Mouse (Mus musculus) embryonic facial prominence, embryonic 10.5 days (tissue): ENCODE measurements around the gene Cadm1. TPM values are rescaled to one million over a fixed set of nuclear protein-coding genes. Genes with fewer than 3 reads are reported as not detected.

Experiments used
- DNase-seq: peaks from one replicate; pipeline ENCODE4 v3.0.0-alpha.2; 2017; ENCODE audit warnings: low spot score
- H3K27ac ChIP-seq: fragments of 300-500 bp; sonication (generic); replicated peaks from 2 replicates; pipeline ENCODE4 v1.5.1; 2016; ENCODE audit warnings: mild to moderate bottlenecking
- H3K27me3 ChIP-seq: fragments of 300-500 bp; sonication (generic); replicated peaks from 2 replicates; pipeline ENCODE4 v1.6.1; 2016; ENCODE audit warnings: low read depth, mild to moderate bottlenecking; ENCODE audit not compliant: poor library complexity, severe bottlenecking
- H3K36me3 ChIP-seq: fragments of 300-500 bp; sonication (generic); replicated peaks from 2 replicates; pipeline ENCODE4 v1.6.1; 2016; ENCODE audit warnings: mild to moderate bottlenecking, moderate library complexity
- H3K4me1 ChIP-seq: fragments of 300-500 bp; sonication (generic); 2 replicates; pipeline ENCODE4 v1.6.1; 2016
- H3K4me3 ChIP-seq: fragments of 300-500 bp; sonication (generic); 2 replicates; pipeline ENCODE4 v1.5.1; 2016; ENCODE audit warnings: mild to moderate bottlenecking, moderate library complexity
- H3K9me3 ChIP-seq: fragments of 300-500 bp; sonication (generic); 2 replicates; pipeline ENCODE4 v1.6.1; 2016; ENCODE audit warnings: mild to moderate bottlenecking
- WGBS: fragments of 180-500 bp; shearing (Covaris S2); methylation state at CpG from one replicate; pipeline ENCODE4 v1.1.7; 2016; 5-methylcytosine and 5-hydroxymethylcytosine counted together
- polyA plus RNA-seq: library from polyadenylated mRNA; unstranded; fragments of >200 nt; fragmentation: Nextera tagmentation; extraction: Ambion mirVana; gene quantifications from 2 replicates; pipeline ENCODE4 v1.2.1, GENCODE M21; 2016

Cadm1 gene
- polyA plus RNA-seq, 1 experiment from 2014 or later = 120 TPM

GRCm38 (mm10) chr9:47703026-47703876 lies 173.3 kb downstream of the Cadm1 start:
- H3K36me3 ChIP-seq = peaks cover 7% of the 10 kb centered on the region; the same call in 1 of the 2 replicates
- H3K9me3 ChIP-seq = no peaks in the 10 kb centered on the region
- H3K4me3 ChIP-seq = no peak overlapping the region
- H3K4me1 ChIP-seq = peaks cover 9% of the 10 kb centered on the region
- DNase-seq = no peak
- no peaks in the 10 kb centered on the region for H3K27me3 ChIP-seq
- WGBS = 88% methylated on average over 19 of the region's 19 CpGs
- no peak overlapping the region for H3K27ac ChIP-seq

- peaks cover 10% of the 10 kb centered on the region; the same call in 1 of the 2 replicates for H3K36me3 ChIP-seq
- WGBS = 92% methylated on average over 9 of the region's 9 CpGs
- no peaks in the 10 kb centered on the region for H3K9me3 ChIP-seq
- no peak overlapping the region for H3K27ac ChIP-seq
- no peak for DNase-seq
- no peak overlapping the region for H3K4me3 ChIP-seq
- peaks cover 12% of the 10 kb centered on the region for H3K4me1 ChIP-seq
- no peaks in the 10 kb centered on the region for H3K27me3 ChIP-seq
Observed at GRCm38 (mm10) chr9:47706341-47706740, 176.4 kb downstream of the Cadm1 start.

- Histone ChIP-seq H3K27ac (no peak overlapping the region), H3K9me3 (no peaks in the 10 kb centered on the region), H3K4me1 (peaks cover 12% of the 10 kb centered on the region), H3K36me3 (peaks cover 10% of the 10 kb centered on the region; the same call in 1 of the 2 replicates), H3K27me3 (no peaks in the 10 kb centered on the region), H3K4me3 (no peak overlapping the region)
- DNase-seq = no peak
- 84% methylated on average over 6 of the region's 6 CpGs for WGBS
Observed at GRCm38 (mm10) chr9:47707326-47707725, 177.4 kb downstream of the Cadm1 start.

GRCm38 (mm10) chr9:47708299-47708698 lies 178.3 kb downstream of the Cadm1 start:
- Histone ChIP-seq H3K27ac (no peak overlapping the region), H3K27me3 (no peaks in the 10 kb centered on the region), H3K4me3 (no peak overlapping the region), H3K9me3 (no peaks in the 10 kb centered on the region), H3K4me1 (peaks cover 12% of the 10 kb centered on the region), H3K36me3 (peaks cover 6% of the 10 kb centered on the region; the same call in 1 of the 2 replicates)
- 23% methylated on average over 10 of the region's 10 CpGs for WGBS
- peak; percentile 81 for DNase-seq

GRCm38 (mm10) chr9:47710946-47711345 lies 181.0 kb downstream of the Cadm1 start:
- no peak for DNase-seq
- peaks cover 17% of the 10 kb centered on the region for H3K4me1 ChIP-seq
- H3K9me3 ChIP-seq = no peaks in the 10 kb centered on the region
- no peak overlapping the region for H3K27ac ChIP-seq
- 0 out of 2 replicates have a peak, but pooled peaks cover 3% of the 10 kb centered on the region for H3K36me3 ChIP-seq
- H3K27me3 ChIP-seq = no peaks in the 10 kb centered on the region
- WGBS = 89% methylated on average over 8 of the region's 8 CpGs
- H3K4me3 ChIP-seq = no peak overlapping the region

GRCm38 (mm10) chr9:47714541-47714940 lies 184.6 kb downstream of the Cadm1 start:
- 60% methylated on average over 2 of the region's 2 CpGs for WGBS
- H3K27me3 ChIP-seq = no peaks in the 10 kb centered on the region
- H3K9me3 ChIP-seq = no peaks in the 10 kb centered on the region
- no peak overlapping the region for H3K4me3 ChIP-seq
- DNase-seq = no peak
- H3K27ac ChIP-seq = no peak overlapping the region
- 0 out of 2 replicates have a peak, but pooled peaks cover 3% of the 10 kb centered on the region for H3K36me3 ChIP-seq
- peaks cover 13% of the 10 kb centered on the region for H3K4me1 ChIP-seq

- Histone ChIP-seq H3K27ac (no peak overlapping the region), H3K4me1 (peaks cover 13% of the 10 kb centered on the region), H3K4me3 (no peak overlapping the region), H3K9me3 (no peaks in the 10 kb centered on the region), H3K27me3 (no peaks in the 10 kb centered on the region), H3K36me3 (0 out of 2 replicates have a peak, but pooled peaks cover under 1% of the 10 kb centered on the region)
- WGBS = 89% methylated on average over 3 of the region's 3 CpGs
- no peak for DNase-seq
Observed at GRCm38 (mm10) chr9:47715415-47715814, 185.4 kb downstream of the Cadm1 start.

- H3K27me3 ChIP-seq = no peaks in the 10 kb centered on the region
- H3K27ac ChIP-seq = no peak overlapping the region
- H3K4me3 ChIP-seq = no peak overlapping the region
- 90% methylated on average over 16 of the region's 16 CpGs for WGBS
- H3K9me3 ChIP-seq = no peaks in the 10 kb centered on the region
- peaks cover 16% of the 10 kb centered on the region for H3K4me1 ChIP-seq
- DNase-seq = no peak
- no peaks in the 10 kb centered on the region for H3K36me3 ChIP-seq
Observed at GRCm38 (mm10) chr9:47716883-47717282, 186.9 kb downstream of the Cadm1 start.

- DNase-seq = no peak
- 66% methylated on average over 3 of the region's 3 CpGs for WGBS
- Histone ChIP-seq H3K36me3 (no peaks in the 10 kb centered on the region), H3K9me3 (no peaks in the 10 kb centered on the region), H3K4me3 (no peak overlapping the region), H3K27me3 (no peaks in the 10 kb centered on the region), H3K4me1 (peaks cover 25% of the 10 kb centered on the region), H3K27ac (no peak overlapping the region)
Observed at GRCm38 (mm10) chr9:47727611-47728010, 197.6 kb downstream of the Cadm1 start.

- 60% methylated on average over 5 of the region's 5 CpGs for WGBS
- no peak for DNase-seq
- no peaks in the 10 kb centered on the region for H3K9me3 ChIP-seq
- H3K27me3 ChIP-seq = no peaks in the 10 kb centered on the region
- H3K27ac ChIP-seq = no peak overlapping the region
- peaks cover 25% of the 10 kb centered on the region for H3K4me1 ChIP-seq
- no peak overlapping the region for H3K4me3 ChIP-seq
- H3K36me3 ChIP-seq = no peaks in the 10 kb centered on the region
Observed at GRCm38 (mm10) chr9:47728852-47729251, 198.9 kb downstream of the Cadm1 start.

GRCm38 (mm10) chr9:47730247-47730646 lies 200.3 kb downstream of the Cadm1 start:
- WGBS = 90% methylated on average over 6 of the region's 6 CpGs
- H3K27ac ChIP-seq = no peak overlapping the region
- H3K36me3 ChIP-seq = no peaks in the 10 kb centered on the region
- DNase-seq = no peak
- H3K9me3 ChIP-seq = no peaks in the 10 kb centered on the region
- H3K4me1 ChIP-seq = peaks cover 25% of the 10 kb centered on the region
- H3K4me3 ChIP-seq = no peak overlapping the region
- H3K27me3 ChIP-seq = no peaks in the 10 kb centered on the region

- no peaks in the 10 kb centered on the region for H3K27me3 ChIP-seq
- 94% methylated on average over 13 of the region's 13 CpGs for WGBS
- peaks cover 28% of the 10 kb centered on the region for H3K4me1 ChIP-seq
- H3K27ac ChIP-seq = no peak overlapping the region
- H3K9me3 ChIP-seq = no peaks in the 10 kb centered on the region
- H3K36me3 ChIP-seq = no peaks in the 10 kb centered on the region
- no peak for DNase-seq
- H3K4me3 ChIP-seq = no peak overlapping the region
Observed at GRCm38 (mm10) chr9:47733780-47734451, 203.9 kb downstream of the Cadm1 start.

- 94% methylated on average over 5 of the region's 5 CpGs for WGBS
- DNase-seq = no peak
- Histone ChIP-seq H3K4me1 (peaks cover 34% of the 10 kb centered on the region), H3K36me3 (no peaks in the 10 kb centered on the region), H3K27ac (no peak overlapping the region), H3K27me3 (no peaks in the 10 kb centered on the region), H3K9me3 (no peaks in the 10 kb centered on the region), H3K4me3 (no peak overlapping the region)
Observed at GRCm38 (mm10) chr9:47734905-47735304, 204.9 kb downstream of the Cadm1 start.
